Mouse (Mus musculus) lung, postnatal 0 days (tissue): ENCODE measurements around the gene Ttc25.
A peak's percentile ranks its signal among the peaks of the same experiment; 100 is the strongest.

Experiments
- CTCF ChIP-seq: IDR thresholded peaks from 2 replicates; pipeline ENCODE4 v1.5.1; 2016; ENCODE audit warnings: antibody characterized with exemption, mild to moderate bottlenecking
- EP300 ChIP-seq: IDR thresholded peaks from 2 replicates; pipeline ENCODE4 v1.6.1; 2016; ENCODE audit warnings: antibody characterized with exemption, mild to moderate bottlenecking, control low read depth

DNA sequence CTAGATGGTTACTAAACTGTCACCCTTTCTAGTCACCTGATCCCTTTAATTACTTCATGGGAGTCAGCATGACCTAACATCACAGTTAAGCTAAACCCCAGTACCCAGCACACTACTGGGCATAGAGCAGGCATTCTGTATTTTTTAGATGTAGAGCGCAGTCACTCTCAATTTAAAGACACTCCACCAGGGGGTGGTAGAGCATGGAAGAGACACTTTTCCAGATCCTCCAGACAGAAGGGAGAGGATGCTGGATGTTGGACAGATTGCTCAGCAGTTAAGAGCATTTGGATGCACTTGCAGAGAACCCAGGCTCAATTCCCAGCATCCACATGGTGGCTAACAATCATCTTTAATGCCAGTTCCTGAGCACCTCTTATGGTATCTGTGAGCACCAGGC, 33.0 kb upstream of the Ttc25 start:
- TF ChIP-seq CTCF (peak; percentile 63), EP300 (no peak)
